Mouse (Mus musculus) thymus, postnatal 0 days (tissue): ENCODE data around the gene Lemd1. TPM values are rescaled to one million over a fixed set of nuclear protein-coding genes. Genes with fewer than 3 reads are reported as not detected.

Source experiments
- microRNA counts: library from miRNA; unstranded; fragments of <30 nt; microRNA quantifications from one replicate; lab custom pipeline; 2015
- microRNA-seq: library from miRNA; unstranded; fragments of <30 nt; microRNA quantifications from one replicate; pipeline ENCODE4, GENCODE M21; 2016; ENCODE audit warnings: borderline number of aligned reads
- polyA plus RNA-seq: library from polyadenylated mRNA; unstranded; fragments of >200 nt; fragmentation: Nextera tagmentation; extraction: Ambion mirVana; gene quantifications from 2 replicates; pipeline ENCODE4 v1.2.1, GENCODE M21; 2015

Gene Lemd1
- polyA plus RNA-seq, 1 experiment from 2014 or later = 0.23 TPM

MicroRNAs encoded within 50 kb of the gene (microRNA counts, 519-probe panel; counts per million panel counts)
- 473 counts per million, percentile 71 among the panel's probes with 10 or more counts for microRNA mmu-miR-135b (lab: Ali Mortazavi, UCI)

Small RNA genes within 50 kb of the gene (microRNA-seq; reads per million reads assigned to microRNA genes)
- 29.5 reads per million, percentile 32 among the genes with 10 or more reads in this experiment for gene Mir135b

Other genes starting within 250 kb of the Lemd1 start
- 2.7 and 3.0 TPM in 2 replicates for gene Slc45a3, start 228.5 kb upstream of the Lemd1 start, polyA plus RNA-seq
- gene Elk4, start 183.8 kb upstream of the Lemd1 start, polyA plus RNA-seq = 43.2 and 56.0 TPM in 2 replicates
- 15.0 and 17.1 TPM in 2 replicates for gene Mfsd4a, start 123.4 kb upstream of the Lemd1 start, polyA plus RNA-seq
- 1.7 and 1.9 TPM in 2 replicates for gene Cdk18, start 51.7 kb upstream of the Lemd1 start, polyA plus RNA-seq
- not detected in 2 replicates for gene AC124108.1, start within 50 bp of the Lemd1 start, polyA plus RNA-seq
- gene Gm10188, start 38.3 kb downstream of the Lemd1 start, polyA plus RNA-seq = not detected in 2 replicates
- 3.6 and 4.5 TPM in 2 replicates for gene Klhdc8a, start 107.2 kb downstream of the Lemd1 start, polyA plus RNA-seq
- gene Nuak2, start 124.7 kb downstream of the Lemd1 start, polyA plus RNA-seq = 1.7 and 2.2 TPM in 2 replicates
- gene Tmcc2, start 199.8 kb downstream of the Lemd1 start, polyA plus RNA-seq = 0.74 and 0.86 TPM in 2 replicates
- 4.4 and 4.8 TPM in 2 replicates for gene Dstyk, start 226.1 kb downstream of the Lemd1 start, polyA plus RNA-seq